Mouse (Mus musculus): ENCODE measurements at regions not wholly inside any gene's neighbourhood (a gene's known extent, or its start where the extent isn't known, plus 50 kb on each side); places are given as distances from the start of the nearest gene placed in this dataset.

DNA sequence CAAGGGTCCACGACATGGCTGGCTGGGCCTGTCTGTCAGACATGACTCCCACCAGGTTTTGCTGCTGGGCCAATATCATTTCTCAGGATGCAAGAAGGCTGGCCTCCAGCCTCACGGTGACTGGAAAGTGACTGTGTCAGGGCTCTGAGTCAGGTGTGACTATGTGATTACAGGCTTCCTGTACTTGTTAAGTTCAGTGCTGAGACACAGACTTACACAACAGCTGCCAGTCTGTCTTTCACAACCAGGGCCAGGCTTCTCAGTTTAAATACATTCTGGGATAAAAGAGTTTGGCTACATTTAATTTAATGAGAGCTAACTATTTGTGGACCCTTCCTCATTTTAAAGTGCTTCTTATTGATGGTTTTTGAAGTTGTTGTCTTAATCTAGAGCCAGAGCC is 75.3 kb downstream of the Mtx3 start:
- Histone ChIP-seq H3K4me3 (ENCODE audit: insufficient read depth in 1 of 2, low read depth in 2 of 2, low read length in 2 of 2) (no peak overlapping the region), H3K9ac (replicated peaks) (no peak overlapping the region), H3K36me3 (replicated peaks; ENCODE audit: control insufficient read depth, insufficient read depth, low read depth) (no peaks in the 10 kb centered on the region), H3K4me1 (replicated peaks; ENCODE audit: control insufficient read depth in 2 of 2, insufficient read depth in 2 of 2, low read length in 1 of 2) (no peaks in the 10 kb centered on the region), H3K9me3 (ENCODE audit: control insufficient read depth, low read length) (no peaks in the 10 kb centered on the region), H3K27ac (no peak overlapping the region), H3K4me2 (ENCODE audit: low read depth) (no peak overlapping the region), H3K27me3 (ENCODE audit: control insufficient read depth, insufficient read depth, low read length) (no peaks in the 10 kb centered on the region)
- TF ChIP-seq CTCF (IDR thresholded peaks at IDR 0.05; ENCODE audit: low read depth) (no peak), EP300 (IDR thresholded peaks at IDR 0.05; ENCODE audit: low read depth) (no peak)
- ATAC-seq (ENCODE audit: insufficient read depth) (no peak), DNase-seq (ENCODE audit: low read depth in 3 of 3, low spot score in 3 of 3) (no peak)
- 62% methylated on average over 2 of the region's 2 CpGs for whole genome bisulfite sequencing (ENCODE audit: insufficient replicate concordance)

DNA sequence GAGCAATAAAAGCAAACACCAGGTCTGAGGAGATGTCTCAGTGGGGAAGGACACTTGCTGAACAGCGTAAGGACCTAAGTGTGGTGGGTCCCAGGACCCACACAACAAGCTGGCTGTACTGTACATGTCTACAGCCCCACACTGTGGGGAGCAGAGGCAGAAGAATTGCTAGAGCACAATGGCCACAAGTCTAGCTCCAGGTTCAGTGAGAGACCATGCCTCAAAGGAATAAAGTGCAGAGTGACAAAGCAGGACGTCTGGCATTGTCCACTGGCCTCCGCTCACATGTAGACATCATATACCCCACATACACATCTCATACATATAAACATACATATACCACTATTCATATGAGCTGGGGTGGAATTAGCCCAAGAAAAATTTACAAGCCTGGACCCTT is 77.4 kb downstream of the Mtx3 start:
- Histone ChIP-seq H3K4me2 (ENCODE audit: low read depth) (no peak overlapping the region), H3K27ac (no peak overlapping the region), H3K9ac (replicated peaks) (no peak overlapping the region), H3K4me1 (replicated peaks; ENCODE audit: control insufficient read depth in 2 of 2, insufficient read depth in 2 of 2, low read length in 1 of 2) (no peaks in the 10 kb centered on the region), H3K27me3 (ENCODE audit: control insufficient read depth, insufficient read depth, low read length) (no peaks in the 10 kb centered on the region; the same call in 1 of the 2 replicates), H3K36me3 (replicated peaks; ENCODE audit: control insufficient read depth, insufficient read depth, low read depth) (no peaks in the 10 kb centered on the region), H3K9me3 (ENCODE audit: control insufficient read depth, low read length) (no peaks in the 10 kb centered on the region), H3K4me3 (ENCODE audit: insufficient read depth in 1 of 2, low read depth in 2 of 2, low read length in 2 of 2) (no peak overlapping the region)
- WGBS (ENCODE audit: insufficient replicate concordance), result 83% methylated on average over 3 of the region's 3 CpGs
- DNase-seq (ENCODE audit: low read depth in 3 of 3, low spot score in 3 of 3), result no peak
- TF ChIP-seq CTCF (IDR thresholded peaks at IDR 0.05; ENCODE audit: low read depth), result no peak
- no peak for TF ChIP-seq EP300 (IDR thresholded peaks at IDR 0.05; ENCODE audit: low read depth)
- no peak for ATAC-seq (ENCODE audit: insufficient read depth)

DNA sequence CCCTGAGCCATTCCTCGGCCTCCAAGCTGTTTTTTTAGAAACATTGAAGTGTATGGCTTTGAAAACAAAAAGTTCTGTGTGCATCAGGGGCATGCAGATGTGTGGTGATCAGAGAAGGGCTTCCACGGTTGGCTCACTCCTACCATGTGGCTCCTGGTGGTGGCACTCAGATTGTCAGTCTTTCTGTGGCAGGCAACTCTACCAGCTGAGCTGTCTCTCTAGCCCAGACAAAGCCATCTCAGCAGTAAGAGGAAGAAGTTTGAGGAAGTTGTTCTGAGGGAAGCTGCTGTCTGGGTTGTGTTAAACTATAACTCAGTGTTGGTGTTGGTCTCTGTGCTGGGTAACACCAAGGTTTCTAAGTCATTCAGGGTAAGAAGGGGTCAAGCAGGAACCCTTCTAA is 78.9 kb downstream of the Mtx3 start:
- Histone ChIP-seq H3K4me3 (ENCODE audit: insufficient read depth in 1 of 2, low read depth in 2 of 2, low read length in 2 of 2) (no peak overlapping the region), H3K4me1 (replicated peaks; ENCODE audit: control insufficient read depth in 2 of 2, insufficient read depth in 2 of 2, low read length in 1 of 2) (no peaks in the 10 kb centered on the region), H3K27ac (no peak overlapping the region), H3K27me3 (ENCODE audit: control insufficient read depth, insufficient read depth, low read length) (no peaks in the 10 kb centered on the region; the same call in 1 of the 2 replicates), H3K36me3 (replicated peaks; ENCODE audit: control insufficient read depth, insufficient read depth, low read depth) (no peaks in the 10 kb centered on the region), H3K4me2 (ENCODE audit: low read depth) (no peak overlapping the region), H3K9ac (replicated peaks) (no peak overlapping the region), H3K9me3 (ENCODE audit: control insufficient read depth, low read length) (no peaks in the 10 kb centered on the region)
- no peak for TF ChIP-seq EP300 (IDR thresholded peaks at IDR 0.05; ENCODE audit: low read depth)
- no peak for TF ChIP-seq CTCF (IDR thresholded peaks at IDR 0.05; ENCODE audit: low read depth)
- DNase-seq (ENCODE audit: low read depth in 3 of 3, low spot score in 3 of 3), result no peak
- ATAC-seq (ENCODE audit: insufficient read depth), result no peak
- WGBS (ENCODE audit: insufficient replicate concordance), result 34% methylated on average over 2 of the region's 2 CpGs

GRCm38 (mm10) chr13:92924021-92924420 is 79.5 kb downstream of the Mtx3 start:
- Histone ChIP-seq H3K36me3 (replicated peaks; ENCODE audit: control insufficient read depth, insufficient read depth, low read depth) (no peaks in the 10 kb centered on the region), H3K9ac (replicated peaks) (no peak overlapping the region), H3K9me3 (ENCODE audit: control insufficient read depth, low read length) (no peaks in the 10 kb centered on the region), H3K4me3 (ENCODE audit: insufficient read depth in 1 of 2, low read depth in 2 of 2, low read length in 2 of 2) (no peak overlapping the region), H3K4me2 (ENCODE audit: low read depth) (no peak overlapping the region), H3K4me1 (replicated peaks; ENCODE audit: control insufficient read depth in 2 of 2, insufficient read depth in 2 of 2, low read length in 1 of 2) (no peaks in the 10 kb centered on the region), H3K27me3 (ENCODE audit: control insufficient read depth, insufficient read depth, low read length) (no peaks in the 10 kb centered on the region; the same call in 1 of the 2 replicates), H3K27ac (no peak overlapping the region)
- TF ChIP-seq EP300 (IDR thresholded peaks at IDR 0.05; ENCODE audit: low read depth), result no peak
- no peak for TF ChIP-seq CTCF (IDR thresholded peaks at IDR 0.05; ENCODE audit: low read depth)
- ATAC-seq (ENCODE audit: insufficient read depth), result no peak
- DNase-seq (ENCODE audit: low read depth in 3 of 3, low spot score in 3 of 3), result no peak
- 49% methylated on average over 3 of the region's 3 CpGs for WGBS (ENCODE audit: insufficient replicate concordance)

GRCm38 (mm10) chr13:92925196-92925595 is 80.6 kb downstream of the Mtx3 start:
- H3K27me3 ChIP-seq (ENCODE audit: control insufficient read depth, insufficient read depth, low read length), result no peaks in the 10 kb centered on the region; the same call in 1 of the 2 replicates
- H3K4me3 ChIP-seq (ENCODE audit: insufficient read depth in 1 of 2, low read depth in 2 of 2, low read length in 2 of 2), result no peak overlapping the region
- 67% methylated on average over 5 of the region's 5 CpGs for WGBS (ENCODE audit: insufficient replicate concordance)
- TF ChIP-seq EP300 (IDR thresholded peaks at IDR 0.05; ENCODE audit: low read depth), result no peak
- no peak for TF ChIP-seq CTCF (IDR thresholded peaks at IDR 0.05; ENCODE audit: low read depth)
- no peak overlapping the region for H3K27ac ChIP-seq
- H3K4me2 ChIP-seq (ENCODE audit: low read depth), result no peak overlapping the region
- ATAC-seq (ENCODE audit: insufficient read depth) (no peak), DNase-seq (ENCODE audit: low read depth in 3 of 3, low spot score in 3 of 3) (no peak)
- no peaks in the 10 kb centered on the region for H3K4me1 ChIP-seq (replicated peaks; ENCODE audit: control insufficient read depth in 2 of 2, insufficient read depth in 2 of 2, low read length in 1 of 2)
- no peaks in the 10 kb centered on the region for H3K36me3 ChIP-seq (replicated peaks; ENCODE audit: control insufficient read depth, insufficient read depth, low read depth)
- H3K9ac ChIP-seq (replicated peaks), result no peak overlapping the region
- no peaks in the 10 kb centered on the region for H3K9me3 ChIP-seq (ENCODE audit: control insufficient read depth, low read length)
